Comparison of ENCODE assay signal across 19 mouse cellular contexts in genomic region chr17:11989296-11989695, GRCm38 (mm10).
A peak's percentile ranks its signal among the peaks of the same experiment; 100 is the strongest.
DNase-seq lines count a peak whose midpoint lies in the region; ATAC-seq and TF ChIP-seq lines count a peak whose summit lies in the region.
"Had no signal": no experiment of that assay in that cellular context is flagged by ENCODE, and none has a peak within 500 bp of the region (broad histone marks: within the 10 kb centered on the region; RNA-seq: fewer than 3 reads in every experiment).

No protein-coding gene starts in this region.

- H3K79me2 ChIP-seq in MEL (ENCODE audit: control insufficient read depth, insufficient read depth, low read length, poor library complexity): no peaks in the 10 kb centered on the region

- ATAC-seq in forebrain, embryonic 12.5 days (ENCODE audit: low FRiP score): no peak
- ATAC-seq: activated CD4-positive, CD25-positive, alpha-beta regulatory T cell, adult 4 months; CD4-positive, CD25-positive, alpha-beta regulatory T cell, adult 4 months; Patski had no signal

- 93% methylated on average over 4 of the region's 4 CpGs for WGBS in forebrain, embryonic 10.5 days
- 91% methylated on average over 4 of the region's 4 CpGs for WGBS in forebrain, embryonic 12.5 days

- peak in 1 of 2 experiments; percentile 35; a peak in 2 of 4 replicates for TF ChIP-seq POLR2A in MEL (IDR thresholded peaks at IDR 0.05; ENCODE audit: control insufficient read depth in 1 of 2, insufficient read depth in 1 of 2, low read depth in 1 of 2, low read length in 2 of 2, poor library complexity in 1 of 2)

- H3K4me2 ChIP-seq in forebrain, embryonic 12.5 days: no peak overlapping the region

- no peak for TF ChIP-seq RAD21 in MEL (IDR thresholded peaks at IDR 0.05; ENCODE audit: low read depth, low read length)

- TF ChIP-seq CTCF in MEL (IDR thresholded peaks at IDR 0.05 in 2 of 3, conservative IDR thresholded peaks at IDR 0.05 in 1 of 3; ENCODE audit: control insufficient read depth in 1 of 3, insufficient read depth in 1 of 3, low read depth in 2 of 3, low read length in 3 of 3, poor library complexity in 1 of 3, severe bottlenecking in 1 of 3): no peak

- H3K27ac ChIP-seq in forebrain, embryonic 10.5 days: 0 out of 2 replicates have a peak overlapping the region, but pooled peaks have one; percentile 22
- no peak overlapping the region for H3K27ac ChIP-seq in forebrain, embryonic 12.5 days
- H3K27ac ChIP-seq in MEL (ENCODE audit: control insufficient read depth, low read depth, low read length): peak overlapping the region; percentile 87

- peaks cover 6% of the 10 kb centered on the region; the same call in 1 of the 2 replicates for H3K27me3 ChIP-seq in forebrain, embryonic 10.5 days (ENCODE audit: poor library complexity, severe bottlenecking)
- no peaks in the 10 kb centered on the region; the same call in 1 of the 2 replicates for H3K27me3 ChIP-seq in forebrain, embryonic 12.5 days
- no peaks in the 10 kb centered on the region for H3K27me3 ChIP-seq in MEL (ENCODE audit: control insufficient read depth in 1 of 2, insufficient read depth in 2 of 2, low read length in 2 of 2)

- no peaks in the 10 kb centered on the region for H3K9me3 ChIP-seq in forebrain, embryonic 10.5 days
- H3K9me3 ChIP-seq in forebrain, embryonic 12.5 days: no peaks in the 10 kb centered on the region
- H3K9me3 ChIP-seq in MEL (replicated peaks; ENCODE audit: insufficient read depth, low read length): no peaks in the 10 kb centered on the region
- H3K9me3 ChIP-seq: G1E had no signal

- peaks cover 35% of the 10 kb centered on the region for H3K4me1 ChIP-seq in forebrain, embryonic 10.5 days
- peaks cover 16% of the 10 kb centered on the region for H3K4me1 ChIP-seq in forebrain, embryonic 12.5 days
- peaks cover 10 to 43% of the 10 kb centered on the region in 2 experiments for H3K4me1 ChIP-seq in MEL (ENCODE audit: control insufficient read depth in 1 of 2, insufficient read depth in 2 of 2, low read length in 2 of 2)

- no peaks in the 10 kb centered on the region for H3K36me3 ChIP-seq in forebrain, embryonic 10.5 days (replicated peaks)
- H3K36me3 ChIP-seq in forebrain, embryonic 12.5 days (replicated peaks): no peaks in the 10 kb centered on the region
- peaks cover 0 to 34% of the 10 kb centered on the region in 2 experiments; a peak in 2 of 4 replicates for H3K36me3 ChIP-seq in MEL (ENCODE audit: control insufficient read depth in 1 of 2, insufficient read depth in 2 of 2, low read length in 2 of 2)
- H3K36me3 ChIP-seq: G1E had no signal

- TF ChIP-seq EP300 in MEL (IDR thresholded peaks at IDR 0.05; ENCODE audit: low read depth in 1 of 2, low read length in 2 of 2): peak; percentile 54 to 74

- no peak for DNase-seq in forebrain, embryonic 10.5 days (ENCODE audit: extremely low spot score, low spot score)
- peak; percentile 79 for DNase-seq in MEL (ENCODE audit: low read depth, low spot score)
- DNase-seq in urinary bladder, postnatal 25 days (ENCODE audit: low spot score): no peak
- DNase-seq: adrenal gland, adult 2 months; adrenal gland, adult 8-10 months; adrenal gland, postnatal 10 days; adrenal gland, postnatal 14 days; adrenal gland, postnatal 25 days; adrenal gland, postnatal 36 days; B cell, adult 2 months; cerebellum, adult 11 months; cerebellum, adult 11-12 months; cerebellum, adult 18-20 months; cerebellum, adult 2 months had no signal

- no peak overlapping the region for H3K4me3 ChIP-seq in forebrain, embryonic 10.5 days
- H3K4me3 ChIP-seq in forebrain, embryonic 12.5 days (replicated peaks): no peak overlapping the region
- H3K4me3 ChIP-seq in MEL (ENCODE audit: control insufficient read depth in 1 of 2, insufficient read depth in 1 of 2, low read depth in 2 of 2, low read length in 2 of 2): peak overlapping the region; percentile 53 to 54

- no peak overlapping the region for H3K9ac ChIP-seq in forebrain, embryonic 12.5 days
- H3K9ac ChIP-seq in MEL (ENCODE audit: control insufficient read depth, low read depth, low read length, poor library complexity, severe bottlenecking): peak overlapping the region; percentile 66

TF ChIP-seq in MEL, 35 proteins besides CTCF, POLR2A, EP300 and RAD21:
- TF ChIP-seq TCF12 (IDR thresholded peaks at IDR 0.05; ENCODE audit: low read depth, low read length) (no peak), MEF2A (IDR thresholded peaks at IDR 0.05; ENCODE audit: extremely low read depth, insufficient replicate concordance, low read depth, low read length, poor library complexity, severe bottlenecking) (no peak), USF2 (IDR thresholded peaks at IDR 0.05; ENCODE audit: borderline replicate concordance in 1 of 2, insufficient read depth in 1 of 2, low read depth in 1 of 2, low read length in 2 of 2) (no peak), POLR2AphosphoS5 (IDR thresholded peaks at IDR 0.05; ENCODE audit: borderline replicate concordance, low read depth, low read length) (no peak), NELFE (IDR thresholded peaks at IDR 0.05; ENCODE audit: low read depth, low read length) (peak; percentile 25; the same call in 1 of the 2 replicates), ELF1 (IDR thresholded peaks at IDR 0.05; ENCODE audit: low read depth, low read length) (no peak), MYC (IDR thresholded peaks at IDR 0.05; ENCODE audit: low read depth, low read length) (no peak), ZC3H11A (IDR thresholded peaks at IDR 0.05; ENCODE audit: low read depth, low read length) (no peak), ZKSCAN1 (IDR thresholded peaks at IDR 0.05; ENCODE audit: low read depth, low read length) (no peak), GABPA (IDR thresholded peaks at IDR 0.05; ENCODE audit: low read depth, low read length) (no peak), GATA1 (IDR thresholded peaks at IDR 0.05; ENCODE audit: low read depth, low read length) (peak; percentile 88), CHD2 (IDR thresholded peaks at IDR 0.05; ENCODE audit: low read length) (no peak), ETS1 (IDR thresholded peaks at IDR 0.05; ENCODE audit: low read depth, low read length) (peak; percentile 58; the same call in 1 of the 2 replicates), MYB (IDR thresholded peaks at IDR 0.05; ENCODE audit: low read depth, low read length) (no peak), USF1 (IDR thresholded peaks at IDR 0.05; ENCODE audit: low read depth, low read length) (no peak), TBP (IDR thresholded peaks at IDR 0.05; ENCODE audit: low read depth, low read length) (peak; percentile 60; the same call in 1 of the 2 replicates), ZNF384 (IDR thresholded peaks at IDR 0.05; ENCODE audit: low read depth, low read length) (no peak), CHD1 (IDR thresholded peaks at IDR 0.05; ENCODE audit: low read depth, low read length) (no peak; the same call in 1 of the 2 replicates), NRF1 (IDR thresholded peaks at IDR 0.05; ENCODE audit: insufficient read depth, low read depth, low read length, poor library complexity, severe bottlenecking) (no peak), TAL1 (IDR thresholded peaks at IDR 0.05; ENCODE audit: low read length) (peak; percentile 21; the same call in 1 of the 2 replicates), SMC3 (IDR thresholded peaks at IDR 0.05; ENCODE audit: low read depth, low read length) (no peak), POLR2AphosphoS2 (IDR thresholded peaks at IDR 0.05; ENCODE audit: low read length) (no peak), SIN3A (IDR thresholded peaks at IDR 0.05; ENCODE audit: low read length) (no peak; the same call in 1 of the 2 replicates), E2F4 (IDR thresholded peaks at IDR 0.05; ENCODE audit: borderline replicate concordance, low read depth, low read length) (no peak), JUND (IDR thresholded peaks at IDR 0.05; ENCODE audit: low read depth, low read length) (no peak), RCOR1 (IDR thresholded peaks at IDR 0.05; ENCODE audit: low read depth, low read length) (0 out of 2 replicates have a peak, but pooled peaks have one; percentile 12), MAZ (IDR thresholded peaks at IDR 0.05; ENCODE audit: low read depth, low read length) (peak; percentile 71; the same call in 1 of the 2 replicates), MAX (IDR thresholded peaks at IDR 0.05; ENCODE audit: low read length) (no peak), BHLHE40 (IDR thresholded peaks at IDR 0.05; ENCODE audit: borderline replicate concordance, low read depth, low read length) (no peak), KAT2A (conservative IDR thresholded peaks at IDR 0.05; ENCODE audit: low read depth, low read length) (no peak), UBTF (IDR thresholded peaks at IDR 0.05; ENCODE audit: borderline replicate concordance, insufficient read depth, low read depth, low read length) (no peak), MAFK (IDR thresholded peaks at IDR 0.05; ENCODE audit: borderline replicate concordance, low read depth, low read length) (no peak), HCFC1 (IDR thresholded peaks at IDR 0.05; ENCODE audit: low read depth, low read length) (no peak), MXI1 (IDR thresholded peaks at IDR 0.05; ENCODE audit: low read depth, low read length) (no peak), ZMIZ1 (IDR thresholded peaks at IDR 0.05; ENCODE audit: low read depth, low read length) (no peak)

Comparison
In these comparisons a context has a peak if more than half of its experiments do, and no peak if none do; other contexts are left out.
1. H3K4me3 ChIP-seq: peak in MEL (2 of 2); none in forebrain, embryonic 10.5 days (single experiment) and forebrain, embryonic 12.5 days (single experiment).